Mouse (Mus musculus): ENCODE measurements around the gene Spag9. TPM values are rescaled to one million over a fixed set of nuclear protein-coding genes. Genes with fewer than 3 reads are reported as not detected.

Spag9 gene
- polyA plus RNA-seq, 1 experiment from 2014 or later = 68.9 TPM

GRCm38 (mm10) chr11:93972951-93973350 lies 22.9 kb upstream of the Spag9 start:
- Histone ChIP-seq H3K9ac (ENCODE audit: low read depth, low read length) (no peak overlapping the region), H3K4me1 (ENCODE audit: control insufficient read depth, insufficient read depth, low read depth, low read length) (no peaks in the 10 kb centered on the region), H3K27me3 (replicated peaks; ENCODE audit: control insufficient read depth, insufficient read depth, low read length) (no peaks in the 10 kb centered on the region), H3K4me3 (ENCODE audit: low read length) (no peak overlapping the region), H3K4me2 (ENCODE audit: low read length) (no peak overlapping the region), H3K9me3 (ENCODE audit: control insufficient read depth, low read length) (no peaks in the 10 kb centered on the region), H3K36me3 (ENCODE audit: control insufficient read depth, insufficient read depth, low read length) (no peaks in the 10 kb centered on the region), H3K27ac (ENCODE audit: low read depth, low read length) (no peak overlapping the region)
- 87% methylated on average over 5 of the region's 5 CpGs for WGBS
- no peak for ATAC-seq

GRCm38 (mm10) chr11:93979502-93980049 lies 16.3 kb upstream of the Spag9 start:
- 43% methylated on average over 6 of the region's 6 CpGs for WGBS
- Histone ChIP-seq H3K9ac (ENCODE audit: low read depth, low read length) (no peak overlapping the region), H3K9me3 (ENCODE audit: control insufficient read depth, low read length) (no peaks in the 10 kb centered on the region), H3K4me3 (ENCODE audit: low read length) (no peak overlapping the region), H3K27ac (ENCODE audit: low read depth, low read length) (no peak overlapping the region), H3K4me2 (ENCODE audit: low read length) (no peak overlapping the region), H3K36me3 (ENCODE audit: control insufficient read depth, insufficient read depth, low read length) (no peaks in the 10 kb centered on the region), H3K27me3 (replicated peaks; ENCODE audit: control insufficient read depth, insufficient read depth, low read length) (no peaks in the 10 kb centered on the region), H3K4me1 (ENCODE audit: control insufficient read depth, insufficient read depth, low read depth, low read length) (no peaks in the 10 kb centered on the region)
- ATAC-seq = no peak

GRCm38 (mm10) chr11:93984619-93985018 lies 11.3 kb upstream of the Spag9 start:
- H3K9me3 ChIP-seq (ENCODE audit: control insufficient read depth, low read length) = no peaks in the 10 kb centered on the region
- ATAC-seq = no peak
- H3K27me3 ChIP-seq (replicated peaks; ENCODE audit: control insufficient read depth, insufficient read depth, low read length) = no peaks in the 10 kb centered on the region
- WGBS = 95% methylated on average over 3 of the region's 3 CpGs
- no peak overlapping the region for H3K9ac ChIP-seq (ENCODE audit: low read depth, low read length)
- no peaks in the 10 kb centered on the region for H3K36me3 ChIP-seq (ENCODE audit: control insufficient read depth, insufficient read depth, low read length)
- H3K27ac ChIP-seq (ENCODE audit: low read depth, low read length) = no peak overlapping the region
- no peaks in the 10 kb centered on the region for H3K4me1 ChIP-seq (ENCODE audit: control insufficient read depth, insufficient read depth, low read depth, low read length)
- H3K4me2 ChIP-seq (ENCODE audit: low read length) = no peak overlapping the region
- no peak overlapping the region for H3K4me3 ChIP-seq (ENCODE audit: low read length)

- H3K27ac ChIP-seq (ENCODE audit: low read depth, low read length) = no peak overlapping the region
- H3K9ac ChIP-seq (ENCODE audit: low read depth, low read length) = no peak overlapping the region
- no peaks in the 10 kb centered on the region for H3K27me3 ChIP-seq (replicated peaks; ENCODE audit: control insufficient read depth, insufficient read depth, low read length)
- H3K4me2 ChIP-seq (ENCODE audit: low read length) = no peak overlapping the region
- no peaks in the 10 kb centered on the region for H3K4me1 ChIP-seq (ENCODE audit: control insufficient read depth, insufficient read depth, low read depth, low read length)
- H3K4me3 ChIP-seq (ENCODE audit: low read length) = no peak overlapping the region
- ATAC-seq = no peak
- no peaks in the 10 kb centered on the region for H3K36me3 ChIP-seq (ENCODE audit: control insufficient read depth, insufficient read depth, low read length)
- H3K9me3 ChIP-seq (ENCODE audit: control insufficient read depth, low read length) = no peaks in the 10 kb centered on the region
- 87% methylated on average over 5 of the region's 5 CpGs for WGBS
Observed at GRCm38 (mm10) chr11:93985265-93985664, 10.6 kb upstream of the Spag9 start.

GRCm38 (mm10) chr11:93986298-93986697 lies 9.6 kb upstream of the Spag9 start:
- H3K9me3 ChIP-seq (ENCODE audit: control insufficient read depth, low read length) = no peaks in the 10 kb centered on the region
- no peak for ATAC-seq
- no peaks in the 10 kb centered on the region for H3K27me3 ChIP-seq (replicated peaks; ENCODE audit: control insufficient read depth, insufficient read depth, low read length)
- no peak overlapping the region for H3K4me2 ChIP-seq (ENCODE audit: low read length)
- H3K27ac ChIP-seq (ENCODE audit: low read depth, low read length) = no peak overlapping the region
- H3K36me3 ChIP-seq (ENCODE audit: control insufficient read depth, insufficient read depth, low read length) = no peaks in the 10 kb centered on the region
- no peaks in the 10 kb centered on the region for H3K4me1 ChIP-seq (ENCODE audit: control insufficient read depth, insufficient read depth, low read depth, low read length)
- H3K9ac ChIP-seq (ENCODE audit: low read depth, low read length) = no peak overlapping the region
- H3K4me3 ChIP-seq (ENCODE audit: low read length) = no peak overlapping the region

- Histone ChIP-seq H3K27ac (ENCODE audit: low read depth, low read length) (no peak overlapping the region), H3K4me2 (ENCODE audit: low read length) (no peak overlapping the region), H3K9me3 (ENCODE audit: control insufficient read depth, low read length) (no peaks in the 10 kb centered on the region), H3K4me1 (ENCODE audit: control insufficient read depth, insufficient read depth, low read depth, low read length) (no peaks in the 10 kb centered on the region), H3K4me3 (ENCODE audit: low read length) (no peak overlapping the region), H3K27me3 (replicated peaks; ENCODE audit: control insufficient read depth, insufficient read depth, low read length) (no peaks in the 10 kb centered on the region), H3K36me3 (ENCODE audit: control insufficient read depth, insufficient read depth, low read length) (no peaks in the 10 kb centered on the region), H3K9ac (ENCODE audit: low read depth, low read length) (no peak overlapping the region)
- no peak for ATAC-seq
- 89% methylated on average over 4 of the region's 4 CpGs for WGBS
Observed at GRCm38 (mm10) chr11:93987026-93987425, 8.9 kb upstream of the Spag9 start.

GRCm38 (mm10) chr11:93987625-93988327 lies 8.1 kb upstream of the Spag9 start:
- no peak for ATAC-seq
- Histone ChIP-seq H3K4me2 (ENCODE audit: low read length) (no peak overlapping the region), H3K9ac (ENCODE audit: low read depth, low read length) (no peak overlapping the region), H3K27me3 (replicated peaks; ENCODE audit: control insufficient read depth, insufficient read depth, low read length) (no peaks in the 10 kb centered on the region), H3K27ac (ENCODE audit: low read depth, low read length) (no peak overlapping the region), H3K36me3 (ENCODE audit: control insufficient read depth, insufficient read depth, low read length) (no peaks in the 10 kb centered on the region), H3K9me3 (ENCODE audit: control insufficient read depth, low read length) (no peaks in the 10 kb centered on the region), H3K4me3 (ENCODE audit: low read length) (no peak overlapping the region), H3K4me1 (ENCODE audit: control insufficient read depth, insufficient read depth, low read depth, low read length) (no peaks in the 10 kb centered on the region)
- WGBS = 71% methylated on average over 8 of the region's 8 CpGs

GRCm38 (mm10) chr11:93988328-93989062 lies 7.4 kb upstream of the Spag9 start:
- H3K27ac ChIP-seq (ENCODE audit: low read depth, low read length) = 0 out of 2 replicates have a peak overlapping the region, but pooled peaks have one; percentile 8
- WGBS = 66% methylated on average over 12 of the region's 12 CpGs
- H3K9me3 ChIP-seq (ENCODE audit: control insufficient read depth, low read length) = no peaks in the 10 kb centered on the region

GRCm38 (mm10) chr11:93994531-93994930 lies 1.4 kb upstream of the Spag9 start:
- no peak overlapping the region for H3K9ac ChIP-seq (ENCODE audit: low read depth, low read length)
- H3K4me3 ChIP-seq (ENCODE audit: low read length) = peak overlapping the region; percentile 87
- H3K27ac ChIP-seq (ENCODE audit: low read depth, low read length) = no peak overlapping the region
- H3K4me2 ChIP-seq (ENCODE audit: low read length) = peak overlapping the region; percentile 81
- H3K36me3 ChIP-seq (ENCODE audit: control insufficient read depth, insufficient read depth, low read length) = no peaks in the 10 kb centered on the region
- H3K4me1 ChIP-seq (ENCODE audit: control insufficient read depth, insufficient read depth, low read depth, low read length) = peaks cover 25% of the 10 kb centered on the region
- no peaks in the 10 kb centered on the region for H3K27me3 ChIP-seq (replicated peaks; ENCODE audit: control insufficient read depth, insufficient read depth, low read length)
- H3K9me3 ChIP-seq (ENCODE audit: control insufficient read depth, low read length) = no peaks in the 10 kb centered on the region
- ATAC-seq = no peak
- WGBS = 71% methylated on average over 5 of the region's 5 CpGs

More at GRCm38 (mm10) chr11:93988328-93989062, 7.4 kb upstream of the Spag9 start:
- H3K27me3 ChIP-seq (replicated peaks; ENCODE audit: control insufficient read depth, insufficient read depth, low read length) = no peaks in the 10 kb centered on the region
- no peak overlapping the region for H3K4me3 ChIP-seq (ENCODE audit: low read length)
- H3K4me1 ChIP-seq (ENCODE audit: control insufficient read depth, insufficient read depth, low read depth, low read length) = no peaks in the 10 kb centered on the region
- no peak overlapping the region for H3K9ac ChIP-seq (ENCODE audit: low read depth, low read length)
- ATAC-seq = no peak
- H3K36me3 ChIP-seq (ENCODE audit: control insufficient read depth, insufficient read depth, low read length) = no peaks in the 10 kb centered on the region
- H3K4me2 ChIP-seq (ENCODE audit: low read length) = no peak overlapping the region
